Mouse (Mus musculus) embryonic facial prominence, embryonic 14.5 days (tissue): Measurements from ENCODE around the gene Adh1. TPM values are rescaled to one million over a fixed set of nuclear protein-coding genes. Genes with fewer than 3 reads are reported as not detected.

Experiments
- ATAC-seq: fragments of 200-750 bp; cut with Nextera tagmentation; 2 replicates; pipeline ENCODE4 v1.8.0; 2017; ENCODE audit warnings: low read depth, moderate number of reproducible peaks, moderate TSS enrichment
- DNase-seq: peaks from one replicate; pipeline ENCODE4 v3.0.0-alpha.2; 2015; ENCODE audit warnings: low spot score
- H3K27ac ChIP-seq: fragments of 300-500 bp; sonication (generic); replicated peaks from 2 replicates; pipeline ENCODE4 v1.5.1; 2014; ENCODE audit warnings: low read depth, mild to moderate bottlenecking, low read length, moderate library complexity
- H3K27me3 ChIP-seq: fragments of 300-500 bp; sonication (generic); replicated peaks from 2 replicates; pipeline ENCODE4 v1.6.1; 2014; ENCODE audit warnings: low read length; ENCODE audit not compliant: control insufficient read depth, insufficient read depth
- H3K36me3 ChIP-seq: fragments of 300-500 bp; sonication (generic); 2 replicates; pipeline ENCODE4 v1.6.1; 2014; ENCODE audit warnings: low read length, mixed read lengths; ENCODE audit not compliant: control insufficient read depth, insufficient read depth
- H3K4me1 ChIP-seq: fragments of 300-500 bp; sonication (generic); 2 replicates; pipeline ENCODE4 v1.6.1; 2014; ENCODE audit warnings: antibody characterized with exemption, low read length; ENCODE audit not compliant: control insufficient read depth, insufficient read depth
- H3K4me2 ChIP-seq: fragments of 300-500 bp; sonication (generic); 2 replicates; pipeline ENCODE4 v1.6.1; 2014; ENCODE audit warnings: low read depth, mild to moderate bottlenecking, low read length, moderate library complexity, mixed read lengths
- H3K4me3 ChIP-seq: fragments of 300-500 bp; sonication (generic); 2 replicates; pipeline ENCODE4 v1.5.1; 2014; ENCODE audit warnings: low read depth, mild to moderate bottlenecking, low read length
- H3K9ac ChIP-seq: fragments of 300-500 bp; sonication (generic); 2 replicates; pipeline ENCODE4 v1.6.1; 2014; ENCODE audit warnings: low read depth, mild to moderate bottlenecking, low read length, moderate library complexity, mixed read lengths
- H3K9me3 ChIP-seq: fragments of 300-500 bp; sonication (generic); 2 replicates; pipeline ENCODE4 v1.6.1; 2016; ENCODE audit warnings: low read length; ENCODE audit not compliant: control insufficient read depth
- WGBS: fragments of 180-500 bp; shearing (Covaris S2); extraction: QIAGEN DNeasy Blood & Tissue Kit; methylation state at CpG from one replicate; pipeline ENCODE4 v1.1.7; 2014; 5-methylcytosine and 5-hydroxymethylcytosine counted together
- polyA plus RNA-seq: library from polyadenylated mRNA; unstranded; fragments of >200 nt; fragmentation: Nextera tagmentation; extraction: Ambion mirVana; gene quantifications from 2 replicates; pipeline ENCODE4 v1.2.1, GENCODE M21; 2014

The Adh1 gene
- polyA plus RNA-seq, 1 experiment from 2014 or later, result 24.2 TPM

DNA sequence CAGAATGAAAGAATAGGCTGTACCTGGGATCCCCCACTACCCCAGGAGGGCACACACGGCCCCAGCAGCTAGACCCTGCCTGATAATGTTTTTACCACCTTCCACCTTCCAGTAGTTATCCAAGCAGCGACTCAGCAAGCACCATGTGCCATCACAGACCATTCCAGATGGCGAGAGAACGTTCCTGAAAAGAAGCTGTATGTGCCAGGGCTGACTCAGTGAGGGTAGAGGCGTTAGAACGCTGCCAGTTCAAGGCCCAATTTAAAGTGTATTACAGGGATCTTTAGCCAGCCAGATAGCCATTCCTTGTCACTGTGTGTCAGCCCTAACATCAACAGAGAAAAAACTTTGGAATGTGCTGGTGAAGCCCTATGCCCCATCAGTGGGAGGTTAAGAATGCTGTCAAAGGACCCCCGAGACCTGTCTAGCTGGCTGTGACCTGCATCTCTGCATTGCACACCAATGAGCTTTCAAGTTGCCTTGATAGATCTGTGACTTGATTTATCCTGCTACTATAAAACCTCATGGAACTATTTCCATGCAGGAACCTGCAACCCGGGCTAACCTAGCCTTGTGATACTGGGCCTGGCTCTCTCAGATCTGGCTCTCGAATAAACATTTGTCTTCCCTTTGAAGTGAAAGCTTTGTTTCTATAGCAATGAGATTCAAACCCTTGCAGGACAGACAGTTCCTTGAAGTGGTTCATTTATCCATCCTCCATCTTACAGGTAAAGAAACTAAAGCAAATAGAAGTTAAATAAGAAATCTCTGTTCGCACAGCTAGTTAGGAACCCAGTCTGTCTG, 44.9 kb downstream of the Adh1 start:
- H3K4me1 ChIP-seq, result peaks cover 19% of the 10 kb centered on the region
- H3K4me3 ChIP-seq, result no peak overlapping the region
- no peak for ATAC-seq
- H3K27ac ChIP-seq, result peak overlapping the region; percentile 24
- no peaks in the 10 kb centered on the region for H3K9me3 ChIP-seq
- H3K4me2 ChIP-seq, result peak overlapping the region; percentile 34; the same call in 1 of the 2 replicates
- H3K9ac ChIP-seq, result no peak overlapping the region
- no peak for DNase-seq
- 57% methylated on average over 10 of the region's 10 CpGs for WGBS
- no peaks in the 10 kb centered on the region for H3K27me3 ChIP-seq
- no peaks in the 10 kb centered on the region for H3K36me3 ChIP-seq

DNA sequence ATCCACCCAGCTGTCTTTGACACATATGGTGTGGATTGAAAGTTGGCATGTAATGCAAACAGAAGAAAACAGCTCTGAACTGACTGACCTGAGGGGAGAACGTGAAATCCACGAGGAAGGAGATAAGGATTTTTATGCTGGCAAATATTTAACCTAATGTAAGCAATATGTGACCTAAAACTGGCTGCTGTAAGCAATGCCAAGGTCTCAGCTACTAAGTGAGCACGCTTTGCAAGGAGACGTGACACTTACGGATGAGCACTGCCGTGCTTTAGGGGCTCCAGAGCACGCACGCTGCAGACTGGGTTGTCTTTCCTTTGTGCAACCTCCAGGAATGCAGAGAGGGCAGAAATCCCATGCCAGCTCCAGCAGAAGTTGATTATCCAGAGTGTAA, 45.5 kb downstream of the Adh1 start:
- Histone ChIP-seq H3K9me3 (no peaks in the 10 kb centered on the region), H3K4me2 (peak overlapping the region; percentile 34)

DNA sequence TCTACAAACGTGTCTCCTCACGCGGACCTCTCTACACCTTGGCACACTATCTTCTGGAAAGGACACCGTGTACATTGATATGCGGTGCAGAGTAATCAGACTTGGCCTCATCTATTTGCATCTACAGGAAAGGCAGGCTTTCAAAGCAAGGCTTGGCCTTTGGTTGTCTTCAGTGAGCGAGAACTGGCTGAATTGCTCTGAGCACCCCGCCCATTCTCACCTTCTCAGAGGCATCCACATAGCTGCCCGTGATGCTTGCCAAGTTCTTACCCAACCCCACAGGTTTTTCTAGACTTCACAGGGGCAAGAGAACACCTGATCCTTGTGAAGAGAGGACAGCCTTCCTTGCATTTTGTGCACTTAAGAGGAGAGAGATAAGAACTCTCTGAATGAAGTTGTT, 49.1 kb downstream of the Adh1 start:
- no peak overlapping the region for H3K4me3 ChIP-seq
- no peaks in the 10 kb centered on the region for H3K27me3 ChIP-seq
- H3K9me3 ChIP-seq, result no peaks in the 10 kb centered on the region
- no peaks in the 10 kb centered on the region for H3K36me3 ChIP-seq
- no peak overlapping the region for H3K4me2 ChIP-seq
- H3K4me1 ChIP-seq, result peaks cover 13% of the 10 kb centered on the region
- no peak overlapping the region for H3K27ac ChIP-seq
- peak; percentile 57; the same call in 1 of the 2 replicates for ATAC-seq
- 84% methylated on average over 8 of the region's 8 CpGs for WGBS
- peak; percentile 67 for DNase-seq
- no peak overlapping the region for H3K9ac ChIP-seq

More for the DNA sequence above, 45.5 kb downstream of the Adh1 start:
- Histone ChIP-seq H3K4me1 (peaks cover 19% of the 10 kb centered on the region), H3K27me3 (no peaks in the 10 kb centered on the region), H3K4me3 (no peak overlapping the region), H3K9ac (no peak overlapping the region), H3K27ac (peak overlapping the region; percentile 24), H3K36me3 (no peaks in the 10 kb centered on the region)
- peak; percentile 78 for DNase-seq
- 13% methylated on average over 8 of the region's 8 CpGs for WGBS
- ATAC-seq, result peak; percentile 79

DNA sequence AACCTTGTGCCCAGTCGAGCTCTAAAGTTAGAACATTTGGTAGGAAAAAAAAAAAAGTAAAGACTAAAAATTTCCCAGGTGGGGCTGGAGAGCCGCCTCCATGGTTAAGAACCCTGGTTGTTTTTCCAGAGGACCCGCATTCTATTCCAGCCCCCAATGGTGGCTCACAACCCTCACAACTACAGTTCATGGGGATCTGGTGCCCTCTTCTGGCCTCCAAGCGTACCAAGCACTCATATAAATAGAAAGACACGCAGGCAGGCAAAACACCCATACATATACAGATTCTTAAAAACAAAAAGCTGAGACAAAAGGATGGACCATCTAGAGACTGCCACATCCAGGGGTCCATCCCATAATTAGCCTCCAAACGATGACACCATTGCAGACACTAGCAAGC, 50.2 kb downstream of the Adh1 start:
- Histone ChIP-seq H3K36me3 (no peaks in the 10 kb centered on the region), H3K27me3 (no peaks in the 10 kb centered on the region), H3K27ac (no peak overlapping the region), H3K4me2 (no peak overlapping the region), H3K9ac (no peak overlapping the region), H3K4me3 (no peak overlapping the region), H3K9me3 (no peaks in the 10 kb centered on the region), H3K4me1 (peaks cover 9% of the 10 kb centered on the region)
- 81% methylated on average over 6 of the region's 6 CpGs for WGBS
- DNase-seq, result no peak
- ATAC-seq, result no peak

DNA sequence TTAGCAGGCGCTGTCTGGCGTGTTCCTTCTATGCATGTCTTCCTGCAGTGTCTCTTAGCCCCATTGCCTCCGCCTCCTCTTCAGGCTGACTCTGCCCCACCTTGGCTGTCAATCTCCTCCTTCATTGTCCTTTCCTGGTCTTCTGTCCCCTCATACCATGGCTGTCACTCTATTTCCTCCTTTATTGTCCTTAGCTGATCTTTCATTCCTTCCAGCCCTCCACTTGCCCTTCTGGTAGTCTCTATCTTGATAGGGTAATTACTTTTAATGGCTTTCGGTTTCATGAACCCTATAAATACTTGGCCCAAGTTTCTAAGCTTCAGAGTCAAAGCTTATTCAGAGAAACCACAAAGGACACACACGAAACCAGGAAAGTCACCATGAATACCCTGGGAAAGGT, 52.2 kb downstream of the Adh1 start, which contains the start of gene Adh6a:
TSS of gene Adh6a (plus strand) at position 322 of the 400 bp plus-strand sequence.
- no peaks in the 10 kb centered on the region for H3K27me3 ChIP-seq
- H3K4me3 ChIP-seq, result no peak within 1 kb of the TSS
- no peaks in the 10 kb centered on the region for H3K9me3 ChIP-seq
- 84% methylated on average over 5 of the region's 5 CpGs for WGBS
- DNase-seq (no peak), ATAC-seq (no peak)
- H3K4me2 ChIP-seq, result no peak within 1 kb of the TSS
- H3K9ac ChIP-seq, result no peak within 1 kb of the TSS
- H3K36me3 ChIP-seq, result no peaks in the 10 kb centered on the region
- H3K4me1 ChIP-seq, result no peaks in the 10 kb centered on the region
- H3K27ac ChIP-seq, result no peak within 1 kb of the TSS

DNA sequence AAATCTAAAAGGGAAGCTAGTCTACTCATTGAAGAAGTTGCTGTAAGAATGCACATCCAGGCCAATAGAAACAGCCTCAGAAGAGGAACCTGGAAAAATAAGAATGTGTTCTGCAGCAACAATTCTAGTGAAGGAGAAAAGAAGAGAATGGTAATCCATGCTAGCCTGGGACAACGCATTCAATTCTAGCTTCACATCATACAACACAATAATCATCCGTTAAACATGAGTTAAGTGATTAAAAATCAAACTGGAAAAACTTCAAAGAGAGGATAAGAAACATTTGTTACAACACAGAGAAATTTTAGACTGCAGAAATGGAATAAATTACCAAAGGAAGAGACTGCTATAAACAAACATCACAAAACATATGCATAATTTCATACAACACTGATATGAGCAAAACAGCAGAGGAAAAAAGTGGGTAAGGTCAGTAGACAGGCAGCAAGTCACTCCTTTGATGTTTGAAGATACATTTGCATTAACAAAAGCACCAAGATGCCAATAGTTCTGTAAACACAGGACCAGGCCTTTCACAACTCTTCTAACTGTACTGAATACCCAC, 56.2 kb downstream of the Adh1 start:
- Histone ChIP-seq H3K4me2 (no peak overlapping the region), H3K27ac (no peak overlapping the region), H3K4me3 (no peak overlapping the region), H3K9ac (no peak overlapping the region), H3K27me3 (no peaks in the 10 kb centered on the region), H3K9me3 (no peaks in the 10 kb centered on the region), H3K4me1 (no peaks in the 10 kb centered on the region), H3K36me3 (no peaks in the 10 kb centered on the region)
- ATAC-seq, result no peak
- 67% methylated on average over 2 of the region's 2 CpGs for WGBS
- no peak for DNase-seq

DNA sequence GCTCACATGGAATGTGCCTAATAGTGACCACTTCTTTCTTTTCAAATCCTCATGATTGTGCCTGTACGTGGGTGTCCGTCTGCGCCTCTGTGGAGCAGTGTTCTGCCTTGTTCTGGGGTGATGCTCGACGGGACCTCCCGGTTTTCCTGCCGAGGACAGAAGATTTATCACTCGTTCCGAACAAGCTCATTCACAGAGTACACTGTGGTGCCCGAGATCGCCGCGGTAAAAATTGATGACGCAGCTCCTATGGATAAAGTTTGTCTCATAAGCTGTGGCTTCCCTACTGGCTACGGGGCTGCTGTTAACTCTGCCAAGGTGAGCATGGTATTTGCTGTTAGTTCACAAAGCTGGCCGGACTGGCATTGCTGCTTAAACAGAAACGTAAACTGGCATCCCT, 64.2 kb downstream of the Adh1 start:
- H3K27me3 ChIP-seq, result no peaks in the 10 kb centered on the region
- H3K4me3 ChIP-seq, result no peak overlapping the region
- 94% methylated on average over 17 of the region's 17 CpGs for WGBS
- no peaks in the 10 kb centered on the region for H3K4me1 ChIP-seq
- no peak for DNase-seq
- H3K4me2 ChIP-seq, result no peak overlapping the region
- H3K36me3 ChIP-seq, result no peaks in the 10 kb centered on the region
- H3K9me3 ChIP-seq, result no peaks in the 10 kb centered on the region
- no peak overlapping the region for H3K9ac ChIP-seq
- no peak overlapping the region for H3K27ac ChIP-seq
- no peak for ATAC-seq

DNA sequence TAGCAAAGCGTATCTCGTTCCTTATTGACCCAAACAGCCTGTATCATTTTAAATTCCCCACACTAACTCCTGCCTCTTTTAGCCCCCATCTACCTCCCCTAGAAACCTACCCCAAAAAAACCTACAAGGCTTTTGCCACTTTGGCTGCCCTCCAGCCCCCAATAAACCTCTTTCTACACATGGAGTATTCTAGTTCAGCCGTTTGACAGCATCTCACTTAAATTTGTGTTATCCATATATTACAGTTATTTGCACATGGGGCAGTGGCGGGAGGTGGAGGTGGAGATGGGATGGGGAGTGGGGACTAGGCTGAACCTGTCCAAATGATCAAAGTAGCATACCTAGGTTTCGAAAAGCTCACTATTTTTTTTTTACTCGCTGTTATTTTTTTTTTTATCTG, 64.7 kb downstream of the Adh1 start:
- Histone ChIP-seq H3K4me1 (no peaks in the 10 kb centered on the region), H3K9ac (no peak overlapping the region), H3K36me3 (no peaks in the 10 kb centered on the region), H3K27ac (no peak overlapping the region), H3K4me2 (no peak overlapping the region), H3K27me3 (no peaks in the 10 kb centered on the region), H3K4me3 (no peak overlapping the region), H3K9me3 (no peaks in the 10 kb centered on the region)
- DNase-seq (no peak), ATAC-seq (no peak)
- 88% methylated on average over 6 of the region's 6 CpGs for WGBS

DNA sequence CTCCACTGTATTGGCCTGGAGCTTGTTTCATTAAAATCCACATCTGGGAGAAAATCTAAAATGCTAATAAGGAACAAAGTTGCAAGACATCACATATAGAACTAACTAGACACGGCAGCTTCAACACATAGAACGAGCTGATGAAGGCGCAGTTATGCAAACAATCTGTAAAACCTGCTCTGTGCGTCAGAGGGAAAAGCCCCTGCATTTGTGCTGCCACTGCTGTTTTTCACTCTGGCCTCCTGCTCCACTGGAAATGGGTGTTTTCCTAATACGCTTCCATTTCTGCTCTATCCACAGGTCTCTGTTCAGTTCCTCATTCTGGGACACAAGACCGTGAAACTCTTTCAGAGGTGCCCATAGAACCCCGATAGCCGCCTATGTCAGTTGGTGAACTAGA, 73.1 kb downstream of the Adh1 start:
- ATAC-seq, result no peak
- no peak overlapping the region for H3K9ac ChIP-seq
- DNase-seq, result no peak
- H3K4me2 ChIP-seq, result no peak overlapping the region
- no peak overlapping the region for H3K27ac ChIP-seq
- H3K4me1 ChIP-seq, result no peaks in the 10 kb centered on the region
- H3K36me3 ChIP-seq, result no peaks in the 10 kb centered on the region
- 85% methylated on average over 8 of the region's 8 CpGs for WGBS
- H3K27me3 ChIP-seq, result no peaks in the 10 kb centered on the region
- H3K9me3 ChIP-seq, result no peaks in the 10 kb centered on the region
- no peak overlapping the region for H3K4me3 ChIP-seq
